Mouse (Mus musculus) lung, adult 2 months (tissue): Measurements from ENCODE around the gene Abhd8.

ENCODE experiments used
- CTCF ChIP-seq: fragments of 200-500 bp; IDR thresholded peaks from 2 replicates; pipeline ENCODE4 v1.5.1; 2011; ENCODE audit warnings: mild to moderate bottlenecking, low read length, control low read depth; ENCODE audit not compliant: insufficient read depth
- POLR2A ChIP-seq: fragments of 200-500 bp; IDR thresholded peaks from 2 replicates; pipeline ENCODE4 v1.6.1; 2011; ENCODE audit warnings: low read depth, mild to moderate bottlenecking, control low read depth, low read length, borderline replicate concordance; ENCODE audit errors: extremely low read depth

- TF ChIP-seq POLR2A = no peak
- no peak for TF ChIP-seq CTCF
Measured at GRCm38 (mm10) chr8:71452669-71453068, 10.8 kb downstream of the Abhd8 start.
